Comparison of ENCODE assay signal across 8 mouse cellular contexts in genomic region chr2:35978276-35978933, GRCm38 (mm10). TPM values are rescaled to one million over a fixed set of nuclear protein-coding genes. Genes with fewer than 3 reads are reported as not detected.
DNase-seq lines count a peak whose midpoint lies in the region; ATAC-seq and TF ChIP-seq lines count a peak whose summit lies in the region.

No protein-coding gene starts in this region.

- H3K9ac ChIP-seq in liver, embryonic 14.5 days (replicated peaks): peak overlapping the region; percentile 70
- H3K9ac ChIP-seq in neural tube, embryonic 14.5 days (replicated peaks; ENCODE audit: low read depth, low read length): peak overlapping the region; percentile 87

- no peaks in the 10 kb centered on the region for H3K9me3 ChIP-seq in liver, embryonic 14.5 days (ENCODE audit: control insufficient read depth, low read length)
- no peaks in the 10 kb centered on the region for H3K9me3 ChIP-seq in neural tube, embryonic 14.5 days (ENCODE audit: control insufficient read depth, low read length)

- peak; percentile 25 to 54 for DNase-seq in layer of hippocampus, adult 8-10 months (ENCODE audit: low spot score in 2 of 2)
- DNase-seq in layer of hippocampus, adult 9-10 months (ENCODE audit: low spot score): no peak
- peak; percentile 51 for DNase-seq in MEL-GATA-1-ER (ENCODE audit: extremely low read depth, low read depth)
- DNase-seq in embryo, embryonic 11 days: peak; percentile 38
- peak in 2 of 3 experiments; percentile 20 to 45 for DNase-seq in liver, embryonic 14.5 days (ENCODE audit: low read depth in 3 of 3, low spot score in 3 of 3)
- DNase-seq in cerebellum, postnatal 25 days: no peak

- no peaks in the 10 kb centered on the region for H3K36me3 ChIP-seq in liver, embryonic 14.5 days (replicated peaks; ENCODE audit: control insufficient read depth, insufficient read depth, low read depth)
- H3K36me3 ChIP-seq in neural tube, embryonic 14.5 days (ENCODE audit: control insufficient read depth, insufficient read depth, low read length): no peaks in the 10 kb centered on the region

- TF ChIP-seq CTCF in liver, embryonic 14.5 days (IDR thresholded peaks at IDR 0.05; ENCODE audit: low read depth): no peak

- peak overlapping the region; percentile 89 for H3K4me2 ChIP-seq in liver, embryonic 14.5 days (ENCODE audit: low read depth)
- peak overlapping the region; percentile 97 for H3K4me2 ChIP-seq in neural tube, embryonic 14.5 days (ENCODE audit: low read depth, low read length)

- H3K4me3 ChIP-seq in liver, embryonic 14.5 days (ENCODE audit: insufficient read depth in 1 of 2, low read depth in 2 of 2, low read length in 2 of 2): peak overlapping the region; percentile 64 to 69
- peak overlapping the region; percentile 80 for H3K4me3 ChIP-seq in neural tube, embryonic 14.5 days (ENCODE audit: low read depth, low read length)

- no peak overlapping the region for H3K27ac ChIP-seq in liver, embryonic 14.5 days
- H3K27ac ChIP-seq in neural tube, embryonic 14.5 days (ENCODE audit: low read depth, low read length): no peak overlapping the region

- H3K27me3 ChIP-seq in liver, embryonic 14.5 days (ENCODE audit: control insufficient read depth, insufficient read depth, low read length): no peaks in the 10 kb centered on the region; the same call in 1 of the 2 replicates
- no peaks in the 10 kb centered on the region for H3K27me3 ChIP-seq in neural tube, embryonic 14.5 days (ENCODE audit: control insufficient read depth, insufficient read depth, low read length)

- peak; percentile 33 for ATAC-seq in inflammation-experienced regulatory T-cells, adult 6 months
- peak; percentile 16; the same call in 1 of the 2 replicates for ATAC-seq in liver, embryonic 14.5 days (ENCODE audit: insufficient read depth)
- 0 out of 2 replicates have a peak, but pooled peaks have one; percentile 7 for ATAC-seq in neural tube, embryonic 14.5 days (ENCODE audit: low read depth)

- peaks cover 12 to 18% of the 10 kb centered on the region in 2 experiments for H3K4me1 ChIP-seq in liver, embryonic 14.5 days (replicated peaks; ENCODE audit: control insufficient read depth in 2 of 2, insufficient read depth in 2 of 2, low read length in 1 of 2)
- peaks cover 17% of the 10 kb centered on the region for H3K4me1 ChIP-seq in neural tube, embryonic 14.5 days (ENCODE audit: control insufficient read depth, insufficient read depth, low read length)

- no peak for TF ChIP-seq EP300 in liver, embryonic 14.5 days (IDR thresholded peaks at IDR 0.05; ENCODE audit: low read depth)

- 19% methylated on average over 15 of the region's 15 CpGs for WGBS in liver, embryonic 14.5 days (ENCODE audit: insufficient replicate concordance)
- WGBS in neural tube, embryonic 14.5 days: 17% methylated on average over 15 of the region's 15 CpGs

RNA-seq across cellular contexts. Expression of gene Ttll11, which starts 1.3 kb away (rescaled TPM):
- total RNA-seq in layer of hippocampus, adult 8-10 months (2022): 10 to 100 TPM; 33.4 to 40.3 (median 38.6) TPM
- polyA plus RNA-seq in inflammation-experienced regulatory T-cells, adult 6 months (2017; shearing (Covaris generic)): not detected
- polyA plus RNA-seq in liver, embryonic 14.5 days (2012; rRNA removed): 0.83 and 1.5 TPM in 2 replicates
- polyA plus RNA-seq in liver, embryonic 14.5 days (2014; fragmentation: Nextera tagmentation; extraction: Ambion mirVana): 0.42 and 0.72 TPM in 2 replicates
- polyA plus RNA-seq in neural tube, embryonic 14.5 days (2014; fragmentation: Nextera tagmentation; extraction: Ambion mirVana): 5.8 and 6.1 TPM in 2 replicates

Comparison
In these comparisons a context has a peak if more than half of its experiments do, and no peak if none do; other contexts are left out.
1. DNase-seq: peak in layer of hippocampus, adult 8-10 months (2 of 2), MEL-GATA-1-ER (single experiment), embryo, embryonic 11 days (single experiment) and liver, embryonic 14.5 days (2 of 3); none in layer of hippocampus, adult 9-10 months (single experiment) and cerebellum, postnatal 25 days (0 of 2).
2. Peak in every context shown above with its lines, with median percentiles within 50 percentile points of each other: ATAC-seq.